Mouse (Mus musculus): ENCODE results near the gene Car11.
"Not testable (repeated sequence)": the region's sequence is repeated elsewhere in the genome, so short reads cannot be mapped to it uniquely, and the experiment has no call there.

Gene Car11

GRCm38 (mm10) chr7:45699523-45700141 lies at the start of gene Car11:
Gene Car11, plus strand, starts transcription at chr7:45699843.
- in situ Hi-C loops (cut with MboI; ENCODE audit: unreplicated experiment in 2 of 2) = loop anchor here (10.0 to 25.0 kb wide), 4 partner anchors 237 to 1162 kb away; partner anchors contain the start of genes Ftl1 (in 2 of the 2), Pold1 (in 2 of the 2), Spib (in 2 of the 2) and Bax (in 1 of the 2)

- in situ Hi-C loops (cut with MboI; ENCODE audit: unreplicated experiment in 2 of 2) = not testable (repeated sequence)
These were observed 49.2 kb upstream of the Car11 start for GRCm38 (mm10) chr7:45650484-45650883.

- in situ Hi-C loops (cut with MboI; ENCODE audit: unreplicated experiment in 2 of 2) = no loop called here
These were observed 45.1 kb upstream of the Car11 start for GRCm38 (mm10) chr7:45654424-45655047.

GRCm38 (mm10) chr7:45660746-45661478 lies 38.7 kb upstream of the Car11 start:
- in situ Hi-C loops (cut with MboI; ENCODE audit: unreplicated experiment in 2 of 2) = no loop called here

DNA sequence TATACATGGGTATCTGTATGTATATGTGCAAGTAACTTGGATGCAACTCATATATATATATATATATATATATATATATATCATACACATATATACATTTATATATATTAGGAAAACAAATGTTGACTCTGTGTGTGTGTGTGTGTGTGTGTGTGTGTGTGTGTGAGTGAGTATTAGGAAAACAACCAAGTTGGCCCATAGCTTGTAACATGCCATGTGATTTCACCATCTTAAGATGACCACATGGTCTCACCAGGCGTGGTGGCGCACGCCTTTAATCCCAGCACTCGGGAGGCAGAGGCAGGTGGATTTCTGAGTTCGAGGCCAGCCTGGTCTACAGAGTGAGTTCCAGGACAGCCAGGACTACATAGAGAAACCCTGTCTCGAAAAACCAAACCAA lies 37.9 kb upstream of the Car11 start:
- in situ Hi-C loops (cut with MboI; ENCODE audit: unreplicated experiment in 2 of 2) = not testable (repeated sequence)

GRCm38 (mm10) chr7:45665303-45666138 lies 34.1 kb upstream of the Car11 start:
- in situ Hi-C loops (cut with MboI; ENCODE audit: unreplicated experiment in 2 of 2) = no loop called here

GRCm38 (mm10) chr7:45666161-45666560 lies 33.5 kb upstream of the Car11 start, which contains the start of gene Fut2:
Gene Fut2, minus strand, starts transcription at chr7:45666394.
- in situ Hi-C loops (cut with MboI; ENCODE audit: unreplicated experiment in 2 of 2) = no loop called here

DNA sequence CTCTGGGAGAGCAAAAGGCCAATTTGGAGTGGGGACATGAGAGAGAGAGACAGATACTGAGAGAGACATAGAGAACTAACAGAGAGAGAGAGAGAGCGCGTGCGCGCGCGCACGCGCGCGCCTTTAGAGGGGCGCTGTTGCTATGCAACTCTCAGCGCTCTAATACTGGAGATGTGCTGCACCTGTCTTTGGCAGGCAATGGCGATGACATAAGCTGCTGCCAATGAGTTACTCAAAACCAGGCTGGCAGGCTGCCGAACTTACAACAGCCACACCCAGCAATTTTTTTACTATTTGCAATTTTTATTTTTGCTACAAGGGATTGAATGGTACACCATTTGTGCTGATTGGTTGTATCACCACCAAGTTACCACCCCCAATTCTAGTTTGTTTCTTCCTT lies 31.9 kb upstream of the Car11 start:
- in situ Hi-C loops (cut with MboI; ENCODE audit: unreplicated experiment in 2 of 2) = no loop called here

DNA sequence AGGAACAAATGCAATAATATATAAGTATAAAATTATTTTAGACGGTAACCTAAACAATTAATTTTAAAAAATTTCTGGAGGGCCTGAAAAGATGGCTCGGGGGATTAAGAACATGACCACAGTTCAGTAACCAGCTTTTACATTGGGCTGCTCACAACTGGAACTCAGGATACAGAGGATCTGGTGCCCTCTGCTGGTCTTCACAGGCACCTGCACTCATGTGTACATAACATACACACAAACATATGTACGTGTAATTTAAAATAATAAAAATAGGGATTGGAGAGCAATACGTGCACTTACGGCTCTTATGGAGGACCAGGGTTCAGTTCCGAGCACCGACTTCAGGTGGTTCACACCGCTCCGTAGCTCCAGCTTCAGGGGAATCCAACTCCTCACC lies 30.7 kb upstream of the Car11 start:
- in situ Hi-C loops (cut with MboI; ENCODE audit: unreplicated experiment in 2 of 2) = no loop called here

- in situ Hi-C loops (cut with MboI; ENCODE audit: unreplicated experiment in 2 of 2) = loop anchor here in 1 of 2 experiments (25.0 kb wide), 1 partner anchor 215 kb away; the partner anchor contains the start of genes Bax and Ftl1
These were observed 21.9 kb upstream of the Car11 start for GRCm38 (mm10) chr7:45677627-45678295.

- in situ Hi-C loops (cut with MboI; ENCODE audit: unreplicated experiment in 2 of 2) = loop anchor here in 1 of 2 experiments (25.0 kb wide), 1 partner anchor 216 kb away; the partner anchor contains the start of genes Bax and Ftl1
These were observed 21.1 kb upstream of the Car11 start for GRCm38 (mm10) chr7:45678513-45678912.

- in situ Hi-C loops (cut with MboI; ENCODE audit: unreplicated experiment in 2 of 2) = loop anchor here (5.0 to 25.0 kb wide), 3 partner anchors 78 to 218 kb away; partner anchors contain the start of genes Bax (in 1 of the 2) and Ftl1 (in 1 of the 2)
These were observed 19.5 kb upstream of the Car11 start for GRCm38 (mm10) chr7:45679966-45680621.

- in situ Hi-C loops (cut with MboI; ENCODE audit: unreplicated experiment in 2 of 2) = loop anchor here (5.0 to 25.0 kb wide), 3 partner anchors 79 to 219 kb away; partner anchors contain the start of genes Bax (in 1 of the 2) and Ftl1 (in 1 of the 2)
These were observed 18.5 kb upstream of the Car11 start for GRCm38 (mm10) chr7:45681046-45681736.

DNA sequence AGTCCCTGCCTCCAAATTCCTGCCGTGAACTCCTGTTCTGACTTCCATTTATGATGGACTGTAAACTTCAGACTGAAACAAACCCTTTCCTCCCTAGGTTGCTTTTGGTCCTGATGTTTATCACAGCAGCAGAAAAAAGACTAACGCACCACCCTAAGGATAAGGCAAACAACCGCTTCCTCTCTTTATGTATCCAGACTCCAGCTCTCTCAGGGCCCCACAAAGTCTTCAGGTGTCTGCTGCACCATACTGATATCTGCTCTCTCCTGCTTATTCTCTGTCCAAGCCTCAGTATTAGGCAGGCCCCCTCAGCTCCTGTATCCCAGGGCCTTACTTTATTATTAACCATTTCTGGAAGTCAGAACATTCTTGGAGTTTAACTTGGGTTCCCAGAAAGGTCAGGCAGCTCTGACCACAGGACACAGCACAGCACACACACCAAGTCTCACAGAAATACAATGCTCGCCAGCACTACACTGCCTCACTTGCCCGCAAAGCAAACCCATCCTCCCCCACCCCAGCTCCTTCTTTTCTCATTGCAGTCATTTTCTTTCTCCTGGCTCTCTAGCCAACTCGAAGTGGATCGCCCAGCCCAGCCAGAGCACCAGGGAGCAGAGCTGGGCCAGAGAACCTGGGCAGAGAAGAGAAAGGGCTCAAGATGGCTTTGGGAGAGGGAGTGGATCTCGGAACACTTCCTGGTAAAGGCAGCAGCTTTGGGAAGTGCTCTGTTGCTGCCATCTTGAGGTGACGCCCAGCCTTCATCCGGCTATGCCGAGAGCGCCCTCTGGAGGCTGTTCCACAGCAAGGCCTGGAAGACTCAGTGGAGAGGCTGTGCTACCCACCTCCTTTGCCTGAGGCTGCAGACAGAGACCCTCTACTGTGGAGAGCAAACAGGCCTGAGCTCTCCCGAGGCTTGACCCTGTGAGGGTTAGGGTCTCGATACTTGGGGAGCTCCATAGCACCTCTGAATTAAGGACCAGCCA lies 17.2 kb upstream of the Car11 start:
- in situ Hi-C loops (cut with MboI; ENCODE audit: unreplicated experiment in 2 of 2) = loop anchor here (5.0 to 25.0 kb wide), 3 partner anchors 80 to 220 kb away; partner anchors contain the start of genes Bax (in 1 of the 2) and Ftl1 (in 1 of the 2)

DNA sequence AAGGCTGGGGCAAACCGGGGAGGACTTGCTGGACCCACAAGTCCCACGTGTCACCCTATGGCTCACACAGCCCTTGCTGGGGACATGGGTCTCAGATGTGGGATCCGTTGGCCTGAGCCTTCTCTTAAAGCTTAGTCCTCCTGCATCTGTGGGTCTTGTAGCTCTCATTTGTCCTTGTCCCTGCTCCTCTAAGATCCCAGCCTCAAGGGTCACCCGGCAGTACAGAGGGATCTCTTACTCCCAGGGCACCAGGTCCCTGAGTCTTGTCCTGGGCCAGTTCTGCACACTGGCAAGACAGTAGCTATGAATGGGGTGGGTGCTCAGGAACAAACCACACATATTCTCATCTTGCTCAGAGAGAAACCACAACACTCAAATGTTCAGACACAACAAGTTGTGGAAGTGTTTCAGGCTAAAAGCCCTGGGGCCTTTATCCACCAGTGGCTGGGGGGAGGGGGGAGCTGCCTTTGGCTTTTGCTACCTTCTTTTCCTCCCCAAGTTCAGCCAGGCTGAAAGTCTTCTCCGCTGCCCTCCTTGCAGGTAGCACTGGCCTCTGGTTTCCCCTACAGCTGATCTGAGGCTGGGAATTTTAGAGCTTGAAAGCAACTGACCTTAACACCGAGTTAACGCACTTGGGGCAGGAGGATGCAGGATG lies 16.1 kb upstream of the Car11 start, which contains the start of gene Ntn5:
Gene Ntn5 (plus strand): TSS at position 627 of the 655 bp plus-strand sequence.
- in situ Hi-C loops (cut with MboI; ENCODE audit: unreplicated experiment in 2 of 2) = loop anchor here (5.0 to 25.0 kb wide), 3 partner anchors 81 to 221 kb away; partner anchors contain the start of genes Bax (in 1 of the 2) and Ftl1 (in 1 of the 2)

- in situ Hi-C loops (cut with MboI; ENCODE audit: unreplicated experiment in 2 of 2) = loop anchor here (10.0 to 25.0 kb wide), 2 partner anchors 91 to 224 kb away; partner anchors contain the start of genes Bax (in 1 of the 2) and Ftl1 (in 1 of the 2)
These were observed 13.8 kb upstream of the Car11 start for GRCm38 (mm10) chr7:45685811-45686210.

All from v-Abl transformed pro-B cells (cell line).